Mouse (Mus musculus) heart, embryonic 13.5 days (tissue): ENCODE results near the gene Tstd3. TPM values are rescaled to one million over a fixed set of nuclear protein-coding genes. Genes with fewer than 3 reads are reported as not detected.

Source experiments
- ATAC-seq: fragments of 200-750 bp; cut with Nextera tagmentation; 2 replicates; pipeline ENCODE4 v1.8.0; 2017; ENCODE audit warnings: moderate TSS enrichment; ENCODE audit not compliant: insufficient number of reproducible peaks, low FRiP score, low TSS enrichment; ENCODE audit errors: extremely low read depth
- H3K27ac ChIP-seq: fragments of 300-500 bp; sonication (generic); replicated peaks from 2 replicates; pipeline ENCODE4 v1.5.1; 2015; ENCODE audit warnings: moderate library complexity, mild to moderate bottlenecking, inconsistent platforms
- H3K27me3 ChIP-seq: fragments of 300-500 bp; sonication (generic); replicated peaks from 2 replicates; pipeline ENCODE4 v1.6.1; 2015; ENCODE audit warnings: mild to moderate bottlenecking, inconsistent platforms
- H3K36me3 ChIP-seq: fragments of 300-500 bp; sonication (generic); 2 replicates; pipeline ENCODE4 v1.6.1; 2015; ENCODE audit warnings: mild to moderate bottlenecking, inconsistent platforms
- H3K4me1 ChIP-seq: fragments of 300-500 bp; sonication (generic); 2 replicates; pipeline ENCODE4 v1.6.1; 2015; ENCODE audit warnings: inconsistent platforms
- H3K4me2 ChIP-seq: fragments of 300-500 bp; sonication (generic); 2 replicates; pipeline ENCODE4 v1.6.1; 2015; ENCODE audit warnings: inconsistent platforms, mild to moderate bottlenecking, moderate library complexity
- H3K4me3 ChIP-seq: fragments of 300-500 bp; sonication (generic); 2 replicates; pipeline ENCODE4 v1.5.1; 2015; ENCODE audit warnings: moderate library complexity, mild to moderate bottlenecking, inconsistent platforms
- H3K9ac ChIP-seq: fragments of 300-500 bp; sonication (generic); 2 replicates; pipeline ENCODE4 v1.6.1; 2015; ENCODE audit warnings: inconsistent platforms, mild to moderate bottlenecking, moderate library complexity
- H3K9me3 ChIP-seq: fragments of 300-500 bp; sonication (generic); 2 replicates; pipeline ENCODE4 v1.6.1; 2016; ENCODE audit warnings: inconsistent platforms
- WGBS: fragments of 180-500 bp; shearing (Covaris S2); methylation state at CpG from one replicate; pipeline ENCODE4 v1.1.7; 2015; ENCODE audit warnings: mixed read lengths; 5-methylcytosine and 5-hydroxymethylcytosine counted together
- polyA plus RNA-seq: library from polyadenylated mRNA; unstranded; fragments of >200 nt; fragmentation: Nextera tagmentation; extraction: Ambion mirVana; gene quantifications from 2 replicates; pipeline ENCODE4 v1.2.1, GENCODE M21; 2015

Gene Tstd3
- polyA plus RNA-seq, 1 experiment from 2014 or later, result 15.2 TPM

- H3K9me3 ChIP-seq, result no peaks in the 10 kb centered on the region
- no peaks in the 10 kb centered on the region for H3K27me3 ChIP-seq
- ATAC-seq, result no peak
- H3K4me1 ChIP-seq, result no peaks in the 10 kb centered on the region
- WGBS, result 90% methylated on average over 4 of the region's 4 CpGs
- no peak overlapping the region for H3K9ac ChIP-seq
- H3K4me2 ChIP-seq, result no peak overlapping the region
- no peak overlapping the region for H3K27ac ChIP-seq
- H3K4me3 ChIP-seq, result no peak overlapping the region
- peaks cover 49% of the 10 kb centered on the region for H3K36me3 ChIP-seq
Measured at GRCm38 (mm10) chr4:21739169-21739568, 27.8 kb downstream of the Tstd3 start.

- peak within 1 kb of the TSS; percentile 83 for H3K4me2 ChIP-seq
- peak within 1 kb of the TSS; percentile 81 for H3K27ac ChIP-seq
- H3K4me1 ChIP-seq, result peaks cover 5% of the 10 kb centered on the region
- peaks cover 4% of the 10 kb centered on the region for H3K36me3 ChIP-seq
- H3K9ac ChIP-seq, result peak within 1 kb of the TSS; percentile 90
- peak within 1 kb of the TSS; percentile 78 for H3K4me3 ChIP-seq
- under 1% methylated on average over 37 of the region's 37 CpGs for WGBS
- H3K9me3 ChIP-seq, result no peaks in the 10 kb centered on the region
- H3K27me3 ChIP-seq, result peaks cover 2% of the 10 kb centered on the region; the same call in 1 of the 2 replicates
- ATAC-seq, result peak; percentile 89
Measured at GRCm38 (mm10) chr4:21727615-21728165, 39.3 kb downstream of the Tstd3 start, which contains the start of gene Ccnc. Gene Ccnc (plus strand): TSS chr4:21727701.

GRCm38 (mm10) chr4:21726912-21727614 is 39.9 kb downstream of the Tstd3 start:
- no peaks in the 10 kb centered on the region for H3K9me3 ChIP-seq
- under 1% methylated on average over 22 of the region's 22 CpGs for WGBS
- no peak for ATAC-seq
- peak overlapping the region; percentile 81 for H3K27ac ChIP-seq
- H3K4me1 ChIP-seq, result peaks cover 5% of the 10 kb centered on the region
- H3K27me3 ChIP-seq, result peaks cover 5% of the 10 kb centered on the region; the same call in 1 of the 2 replicates
- peak overlapping the region; percentile 78 for H3K4me3 ChIP-seq
- H3K36me3 ChIP-seq, result 0 out of 2 replicates have a peak, but pooled peaks cover 2% of the 10 kb centered on the region
- H3K9ac ChIP-seq, result peak overlapping the region; percentile 90
- peak overlapping the region; percentile 83 for H3K4me2 ChIP-seq

GRCm38 (mm10) chr4:21722752-21723334 is 44.2 kb downstream of the Tstd3 start:
- no peak for ATAC-seq
- no peak overlapping the region for H3K4me2 ChIP-seq
- H3K4me3 ChIP-seq, result no peak overlapping the region
- peaks cover 21% of the 10 kb centered on the region for H3K27me3 ChIP-seq
- no peaks in the 10 kb centered on the region for H3K9me3 ChIP-seq
- no peaks in the 10 kb centered on the region for H3K4me1 ChIP-seq
- no peak overlapping the region for H3K27ac ChIP-seq
- no peak overlapping the region for H3K9ac ChIP-seq
- WGBS, result 54% methylated on average over 7 of the region's 7 CpGs
- no peaks in the 10 kb centered on the region for H3K36me3 ChIP-seq

GRCm38 (mm10) chr4:21712147-21712546 is 54.9 kb downstream of the Tstd3 start:
- 4% methylated on average over 13 of the region's 13 CpGs for WGBS

More at GRCm38 (mm10) chr4:21712147-21712546, 54.9 kb downstream of the Tstd3 start:
- H3K4me1 ChIP-seq, result no peaks in the 10 kb centered on the region
- peak; percentile 63; the same call in 1 of the 2 replicates for ATAC-seq
- 0 out of 2 replicates have a peak overlapping the region, but pooled peaks have one; percentile 3 for H3K4me3 ChIP-seq
- H3K36me3 ChIP-seq, result no peaks in the 10 kb centered on the region
- no peak overlapping the region for H3K9ac ChIP-seq
- H3K9me3 ChIP-seq, result no peaks in the 10 kb centered on the region
- no peak overlapping the region for H3K27ac ChIP-seq
- H3K4me2 ChIP-seq, result peak overlapping the region; percentile 42; the same call in 1 of the 2 replicates
- H3K27me3 ChIP-seq, result peaks cover 15% of the 10 kb centered on the region

Other genes with a start within 250 kb of the Tstd3 start
- gene Prdm13, start 81.2 kb downstream of the Tstd3 start, polyA plus RNA-seq, result not detected in 2 replicates
- 25.7 and 26.7 TPM in 2 replicates for gene Ccnc, start 39.5 kb downstream of the Tstd3 start, polyA plus RNA-seq
- 6.6 and 6.9 TPM in 2 replicates for gene Usp45, start 56 bp downstream of the Tstd3 start, polyA plus RNA-seq
- gene Pnisr, start 80.4 kb upstream of the Tstd3 start, polyA plus RNA-seq, result 69.3 and 71.7 TPM in 2 replicates
- 16.3 and 16.7 TPM in 2 replicates for gene Coq3, start 112.5 kb upstream of the Tstd3 start, polyA plus RNA-seq
- 2.6 and 2.8 TPM in 2 replicates for gene Faxc, start 164.1 kb upstream of the Tstd3 start, polyA plus RNA-seq